Comparison of ENCODE assay signal across 19 mouse cellular contexts in the genomic region with DNA sequence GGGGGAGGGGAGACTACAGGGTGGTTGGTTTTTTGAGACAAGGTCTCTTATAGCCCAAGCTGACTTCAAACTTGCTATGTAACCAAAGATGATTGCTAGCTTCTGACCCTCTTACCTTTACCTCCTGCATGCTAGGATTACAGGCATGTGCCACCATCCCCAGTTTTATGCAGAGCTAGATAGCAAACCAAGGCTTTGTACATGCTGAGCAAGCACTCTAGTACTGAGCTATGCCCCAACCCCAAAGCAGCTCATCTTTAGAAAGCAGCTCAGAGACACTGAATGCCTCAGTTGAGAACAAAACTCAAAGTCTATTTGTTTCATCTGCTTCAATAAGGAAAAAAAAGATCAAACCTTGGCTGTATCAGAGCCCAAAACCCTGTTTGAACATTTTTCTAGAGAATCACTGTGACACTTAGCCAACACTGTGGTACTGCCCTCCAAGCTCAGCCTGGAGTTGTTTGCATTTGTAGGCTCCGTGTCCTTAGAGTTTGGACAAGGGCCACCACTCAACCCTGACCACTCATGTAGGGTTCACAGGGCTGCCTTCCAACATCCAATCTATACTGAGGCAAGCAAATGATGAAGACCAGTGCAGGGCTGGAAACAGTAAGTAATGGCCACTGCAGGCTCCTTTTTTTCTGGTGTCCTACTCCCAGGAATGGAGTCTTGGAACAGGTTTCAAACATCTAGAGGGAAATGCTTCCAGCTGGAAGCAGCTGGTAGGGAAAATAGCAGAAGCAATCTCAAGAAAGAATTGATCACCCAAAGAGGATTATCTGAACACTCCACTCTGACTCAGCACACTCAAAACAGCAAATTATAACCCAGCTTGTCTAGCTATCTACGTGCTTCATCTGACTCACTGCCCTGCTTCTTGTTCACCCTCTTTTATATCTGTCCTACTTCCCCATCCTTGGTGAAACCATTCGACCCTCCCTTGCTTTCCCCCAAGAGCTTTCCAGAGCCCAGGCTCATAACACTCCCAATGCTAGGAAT. TPM values are rescaled to one million over a fixed set of nuclear protein-coding genes. Genes with fewer than 3 reads are reported as not detected.
DNase-seq lines count a peak whose midpoint lies in the region; ATAC-seq and TF ChIP-seq lines count a peak whose summit lies in the region.
"Had no signal": no experiment of that assay in that cellular context is flagged by ENCODE, and none has a peak within 500 bp of the region (broad histone marks: within the 10 kb centered on the region; RNA-seq: fewer than 3 reads in every experiment).

No protein-coding gene starts in this region.

- no peak overlapping the region for H3K4me2 ChIP-seq in lung, embryonic 14.5 days
- H3K4me2 ChIP-seq in hindbrain, embryonic 11.5 days (replicated peaks; ENCODE audit: low read depth, low read length): no peak overlapping the region
- H3K4me2 ChIP-seq: hindbrain, embryonic 12.5 days; liver, embryonic 13.5 days; midbrain, embryonic 13.5 days had no signal

- intact Hi-C loops in gastrocnemius, adult 2 months (cut with DNase I): no loop called here

- no peak overlapping the region for H3K4me3 ChIP-seq in gastrocnemius, adult 2 months
- H3K4me3 ChIP-seq in lung, embryonic 14.5 days (ENCODE audit: low read depth, low read length): no peak overlapping the region
- H3K4me3 ChIP-seq in olfactory bulb, adult 2 months (ENCODE audit: insufficient read depth, low read depth, low read length): no peak overlapping the region
- no peak overlapping the region for H3K4me3 ChIP-seq in hindbrain, embryonic 11.5 days (ENCODE audit: low read depth, low read length)
- H3K4me3 ChIP-seq: hindbrain, embryonic 12.5 days; limb, embryonic 10.5 days; liver, embryonic 13.5 days; midbrain, embryonic 13.5 days had no signal

- TF ChIP-seq CTCF in gastrocnemius, adult 2 months (IDR thresholded peaks at IDR 0.05): no peak
- TF ChIP-seq CTCF in lung, embryonic 14.5 days (IDR thresholded peaks at IDR 0.05; ENCODE audit: low read depth): no peak
- no peak for TF ChIP-seq CTCF in olfactory bulb, adult 2 months (IDR thresholded peaks at IDR 0.05; ENCODE audit: insufficient read depth, low read depth, low read length)

- no peaks in the 10 kb centered on the region for H3K9me3 ChIP-seq in lung, embryonic 14.5 days (ENCODE audit: low read depth, low read length)
- H3K9me3 ChIP-seq in hindbrain, embryonic 11.5 days (ENCODE audit: control insufficient read depth, low read length): no peaks in the 10 kb centered on the region
- H3K9me3 ChIP-seq: hindbrain, embryonic 12.5 days; limb, embryonic 10.5 days; liver, embryonic 13.5 days; midbrain, embryonic 13.5 days had no signal

- H3K4me1 ChIP-seq in lung, embryonic 14.5 days (ENCODE audit: insufficient read depth): peaks cover 10% of the 10 kb centered on the region
- no peaks in the 10 kb centered on the region; the same call in 1 of the 2 replicates for H3K4me1 ChIP-seq in olfactory bulb, adult 2 months (ENCODE audit: control insufficient read depth, insufficient read depth, low read length)
- peaks cover 6% of the 10 kb centered on the region; the same call in 1 of the 2 replicates for H3K4me1 ChIP-seq in hindbrain, embryonic 11.5 days (replicated peaks; ENCODE audit: control insufficient read depth, insufficient read depth, low read length)

- no peaks in the 10 kb centered on the region for H3K27me3 ChIP-seq in lung, embryonic 14.5 days (ENCODE audit: insufficient read depth, low read length)
- no peaks in the 10 kb centered on the region for H3K27me3 ChIP-seq in hindbrain, embryonic 11.5 days (ENCODE audit: control insufficient read depth, insufficient read depth, low read length)
- H3K27me3 ChIP-seq: CH12.LX; hindbrain, embryonic 12.5 days; midbrain, embryonic 13.5 days had no signal

- H3K36me3 ChIP-seq in lung, embryonic 14.5 days (ENCODE audit: insufficient read depth): no peaks in the 10 kb centered on the region
- no peaks in the 10 kb centered on the region for H3K36me3 ChIP-seq in hindbrain, embryonic 11.5 days (ENCODE audit: control insufficient read depth, insufficient read depth, low read length)
- H3K36me3 ChIP-seq: hindbrain, embryonic 12.5 days; limb, embryonic 10.5 days; liver, embryonic 13.5 days; midbrain, embryonic 13.5 days had no signal

- H3K27ac ChIP-seq in gastrocnemius, adult 2 months: peak overlapping the region; percentile 28; the same call in 1 of the 2 replicates
- peak overlapping the region; percentile 20; the same call in 1 of the 2 replicates for H3K27ac ChIP-seq in lung, embryonic 14.5 days (ENCODE audit: low read depth)
- H3K27ac ChIP-seq in olfactory bulb, adult 2 months (ENCODE audit: insufficient read depth, low read depth, low read length): peak overlapping the region; percentile 73
- no peak overlapping the region for H3K27ac ChIP-seq in hindbrain, embryonic 11.5 days (ENCODE audit: low read depth, low read length)
- H3K27ac ChIP-seq: hindbrain, embryonic 12.5 days; limb, embryonic 10.5 days; liver, embryonic 13.5 days; midbrain, embryonic 13.5 days had no signal

- ATAC-seq in lung, embryonic 14.5 days (ENCODE audit: insufficient read depth): no peak
- no peak for ATAC-seq in hindbrain, embryonic 11.5 days (ENCODE audit: low FRiP score)
- ATAC-seq: midbrain, embryonic 13.5 days had no signal

- WGBS in lung, embryonic 14.5 days: 62% methylated on average over 3 of the region's 3 CpGs
- WGBS in olfactory bulb, adult 2 months: 32% methylated on average over 3 of the region's 3 CpGs
- 73% methylated on average over 3 of the region's 3 CpGs for WGBS in hindbrain, embryonic 11.5 days

- DNase-seq in gastrocnemius, adult 2 months: no peak
- DNase-seq in gastrocnemius, postnatal 25 days: no peak
- DNase-seq in lung, embryonic 14.5 days: no peak
- DNase-seq in lung, postnatal 10 days: no peak
- DNase-seq in brain, adult 2 months (ENCODE audit: low read depth, low spot score): peak; percentile 65
- DNase-seq in adrenal gland, adult 8-10 months: no peak
- DNase-seq in hindbrain, embryonic 11.5 days (ENCODE audit: low spot score): no peak
- DNase-seq: adrenal gland, postnatal 14 days; cerebellum, adult 11 months; gastrocnemius, postnatal 36 days; kidney, adult 9 months; kidney, postnatal 36 days; liver, embryonic 13.5 days; right cerebral cortex, postnatal 14 days had no signal

- TF ChIP-seq POLR2A in olfactory bulb, adult 2 months (IDR thresholded peaks at IDR 0.05; ENCODE audit: insufficient read depth, low read depth, low read length): no peak

- H3K9ac ChIP-seq in lung, embryonic 14.5 days: no peak overlapping the region
- no peak overlapping the region for H3K9ac ChIP-seq in hindbrain, embryonic 11.5 days (ENCODE audit: low read depth, low read length)
- H3K9ac ChIP-seq: hindbrain, embryonic 12.5 days; liver, embryonic 13.5 days; midbrain, embryonic 13.5 days had no signal

RNA-seq across cellular contexts. Expression of a gene that starts 2.5 kb away (rescaled TPM):
- 10 to 100 TPM in 1 of 2 experiments, 1 to 10 TPM in 1; 9.2 to 10.2 TPM for total RNA-seq in gastrocnemius, adult 2 months (2021)
- total RNA-seq in gastrocnemius, postnatal 25 days (2021): 10 to 100 TPM; 10.1 TPM
- 51.0 and 55.0 TPM in 2 replicates for polyA plus RNA-seq in lung, embryonic 14.5 days (2014; fragmentation: Nextera tagmentation; extraction: Ambion mirVana)
- polyA plus RNA-seq in olfactory bulb, adult 2 months (2012; ENCODE audit: insufficient read depth, insufficient read length, low replicate concordance, missing spikeins): not detected in 2 replicates
- total RNA-seq in adrenal gland, adult 8-10 months (2022): 10 to 100 TPM; 10.2 to 13.1 (median 10.8) TPM
- 26.6 and 27.9 TPM in 2 replicates for polyA plus RNA-seq in hindbrain, embryonic 11.5 days (2014; fragmentation: Nextera tagmentation; extraction: Ambion mirVana)

RNA-seq across cellular contexts. Expression of a gene that starts 24.3 kb away (rescaled TPM):
- total RNA-seq in gastrocnemius, adult 2 months (2021): 100 to 1,000 TPM; 102 to 114 TPM
- 10 to 100 TPM; 92.9 to 99.0 TPM for total RNA-seq in gastrocnemius, postnatal 25 days (2021)
- polyA plus RNA-seq in lung, embryonic 14.5 days (2014; fragmentation: Nextera tagmentation; extraction: Ambion mirVana): 124 and 140 TPM in 2 replicates
- polyA plus RNA-seq in olfactory bulb, adult 2 months (2012; ENCODE audit: insufficient read depth, insufficient read length, low replicate concordance, missing spikeins): 425 and 1,354 TPM in 2 replicates
- total RNA-seq in adrenal gland, adult 8-10 months (2022): 100 to 1,000 TPM; 139 to 182 (median 167) TPM
- 70.4 and 75.4 TPM in 2 replicates for polyA plus RNA-seq in hindbrain, embryonic 11.5 days (2014; fragmentation: Nextera tagmentation; extraction: Ambion mirVana)
